Mouse (Mus musculus) hindbrain, embryonic 10.5 days (tissue): Measurements from ENCODE around the gene Ccdc78. TPM values are rescaled to one million over a fixed set of nuclear protein-coding genes. Genes with fewer than 3 reads are reported as not detected.
A peak's percentile ranks its signal among the peaks of the same experiment; 100 is the strongest.
"Not testable (repeated sequence)": the region's sequence is repeated elsewhere in the genome, so short reads cannot be mapped to it uniquely, and the experiment has no call there.

ENCODE experiments used
- DNase-seq: peaks from one replicate; pipeline ENCODE4 v3.0.0-alpha.2; 2017; ENCODE audit warnings: low spot score
- H3K27ac ChIP-seq: fragments of 300-500 bp; sonication (generic); 2 replicates; pipeline ENCODE4 v1.5.1; 2016; ENCODE audit warnings: mild to moderate bottlenecking, moderate library complexity
- H3K27me3 ChIP-seq: fragments of 300-500 bp; sonication (generic); 2 replicates; pipeline ENCODE4 v1.6.1; 2016; ENCODE audit warnings: mild to moderate bottlenecking; ENCODE audit not compliant: poor library complexity, insufficient read depth, severe bottlenecking
- H3K36me3 ChIP-seq: fragments of 300-500 bp; sonication (generic); 2 replicates; pipeline ENCODE4 v1.6.1; 2016; ENCODE audit warnings: mild to moderate bottlenecking, moderate library complexity
- H3K4me1 ChIP-seq: fragments of 300-500 bp; sonication (generic); replicated peaks from 2 replicates; pipeline ENCODE4 v1.6.1; 2016; ENCODE audit warnings: mild to moderate bottlenecking
- H3K4me3 ChIP-seq: fragments of 300-500 bp; sonication (generic); 2 replicates; pipeline ENCODE4 v1.5.1; 2016; ENCODE audit warnings: mild to moderate bottlenecking, moderate library complexity
- H3K9me3 ChIP-seq: fragments of 300-500 bp; sonication (generic); 2 replicates; pipeline ENCODE4 v1.6.1; 2016; ENCODE audit warnings: mild to moderate bottlenecking, moderate library complexity
- WGBS: fragments of 180-500 bp; shearing (Covaris S2); methylation state at CpG from one replicate; pipeline ENCODE4 v1.1.7; 2016; 5-methylcytosine and 5-hydroxymethylcytosine counted together
- polyA plus RNA-seq: library from polyadenylated mRNA; unstranded; fragments of >200 nt; fragmentation: Nextera tagmentation; extraction: Ambion mirVana; gene quantifications from 2 replicates; pipeline ENCODE4 v1.2.1, GENCODE M21; 2016

Ccdc78 gene
- 0.95 and 1.2 TPM in 2 replicates for polyA plus RNA-seq

DNA sequence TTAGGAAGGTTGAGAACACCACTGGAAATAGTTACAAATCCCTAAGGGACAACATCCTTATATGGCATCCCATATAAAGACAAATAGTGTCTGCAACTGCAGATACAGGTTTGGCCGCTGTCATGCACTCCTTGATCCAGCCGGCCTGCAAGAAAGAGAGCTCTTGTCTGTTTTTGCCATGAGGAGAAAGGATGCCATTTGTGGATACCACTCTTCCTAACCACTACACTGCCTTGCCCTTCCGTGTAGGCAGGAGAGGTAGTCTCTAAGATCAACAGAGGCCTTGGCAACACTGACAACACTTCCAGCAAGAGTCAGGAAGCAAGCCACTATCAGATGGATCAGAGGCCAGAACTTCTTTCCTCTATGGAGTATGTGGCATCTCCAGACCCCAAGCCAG is at the start of gene Ccdc78:
Gene Ccdc78, plus strand, starts transcription at position 301 of the 400 bp plus-strand sequence.
- H3K9me3 ChIP-seq = no peaks in the 10 kb centered on the region
- H3K36me3 ChIP-seq = peaks cover 72% of the 10 kb centered on the region
- peak within 1 kb of the TSS; percentile 97 for H3K27ac ChIP-seq
- DNase-seq = no peak
- WGBS = 87% methylated on average over 3 of the region's 3 CpGs
- peak within 1 kb of the TSS; percentile 75 for H3K4me3 ChIP-seq
- peaks cover 49% of the 10 kb centered on the region for H3K4me1 ChIP-seq
- no peaks in the 10 kb centered on the region for H3K27me3 ChIP-seq

DNA sequence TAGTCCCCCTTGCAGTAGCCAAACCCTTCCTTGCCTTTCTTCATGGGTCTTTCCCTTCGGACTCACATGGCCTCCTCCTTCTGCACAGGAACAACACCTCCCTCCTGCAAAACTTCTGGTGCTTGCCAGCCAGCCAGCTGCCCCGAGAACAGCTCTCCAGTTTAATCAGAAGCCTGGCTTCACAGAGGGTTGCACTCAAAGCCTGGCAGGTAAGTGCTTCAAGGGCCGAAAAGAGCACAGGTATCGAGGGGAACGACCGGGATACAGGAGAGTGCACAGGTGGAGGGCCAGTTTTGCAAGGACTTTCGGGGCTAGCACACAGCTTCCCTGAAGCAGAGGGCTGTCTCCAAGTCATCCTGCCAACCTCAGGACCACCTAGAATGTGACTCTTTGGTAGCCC is 47.5 kb upstream of the Ccdc78 start:
- no peaks in the 10 kb centered on the region for H3K9me3 ChIP-seq
- no peaks in the 10 kb centered on the region for H3K4me1 ChIP-seq
- no peak overlapping the region for H3K27ac ChIP-seq
- no peak overlapping the region for H3K4me3 ChIP-seq
- WGBS = 81% methylated on average over 7 of the region's 7 CpGs
- H3K36me3 ChIP-seq = no peaks in the 10 kb centered on the region
- no peak for DNase-seq
- peaks cover 6% of the 10 kb centered on the region; the same call in 1 of the 2 replicates for H3K27me3 ChIP-seq

DNA sequence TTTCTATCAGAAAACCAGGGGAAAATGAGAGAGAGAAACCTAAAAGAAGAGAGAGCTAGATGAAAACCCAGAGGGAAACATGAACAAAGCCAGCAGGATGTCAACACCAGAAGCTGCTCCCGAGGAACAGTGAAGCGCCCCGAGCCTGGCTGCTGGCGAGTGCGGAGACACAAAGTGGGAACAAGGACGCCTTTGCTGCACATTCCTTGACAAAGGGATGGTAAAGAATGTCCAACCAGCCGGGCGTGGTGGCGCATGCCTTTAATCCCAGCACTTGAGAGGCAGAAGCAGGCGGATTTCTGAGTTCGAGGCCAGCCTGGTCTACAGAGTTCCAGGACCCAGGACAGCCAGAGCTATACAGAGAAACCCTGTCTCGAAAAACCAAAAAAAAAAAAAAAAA is 44.9 kb upstream of the Ccdc78 start:
- H3K27me3 ChIP-seq, H3K4me1 ChIP-seq: not testable (repeated sequence)
- 72% methylated on average over 12 of the region's 12 CpGs for WGBS

DNA sequence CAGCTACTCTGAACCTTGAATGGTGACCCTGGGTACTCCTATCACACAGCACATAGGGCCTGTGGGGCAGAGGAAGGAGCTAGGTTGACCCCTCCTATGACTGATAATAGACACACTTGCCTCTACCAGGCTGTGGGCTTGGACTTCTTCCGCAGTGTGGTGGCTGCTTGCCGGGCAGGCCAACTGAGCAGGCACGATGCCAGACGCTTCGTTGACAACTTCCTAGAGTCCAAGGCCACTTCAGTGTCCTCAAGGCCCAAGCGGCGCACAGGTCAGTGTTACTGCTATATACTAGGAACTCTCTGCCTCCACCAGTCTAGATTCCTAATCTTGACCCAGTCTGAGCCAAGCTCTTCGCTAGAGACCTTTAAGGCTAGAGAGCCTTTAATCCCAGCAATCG is 42.5 kb upstream of the Ccdc78 start:
- no peak for DNase-seq
- Histone ChIP-seq H3K9me3 (no peaks in the 10 kb centered on the region), H3K4me1 (no peaks in the 10 kb centered on the region), H3K27me3 (no peaks in the 10 kb centered on the region; the same call in 1 of the 2 replicates), H3K4me3 (no peak overlapping the region), H3K36me3 (no peaks in the 10 kb centered on the region), H3K27ac (no peak overlapping the region)
- WGBS = 96% methylated on average over 9 of the region's 9 CpGs

More for the DNA sequence above, 44.9 kb upstream of the Ccdc78 start:
- not testable (repeated sequence) for H3K9me3 ChIP-seq, H3K27ac ChIP-seq, H3K36me3 ChIP-seq, DNase-seq, H3K4me3 ChIP-seq

DNA sequence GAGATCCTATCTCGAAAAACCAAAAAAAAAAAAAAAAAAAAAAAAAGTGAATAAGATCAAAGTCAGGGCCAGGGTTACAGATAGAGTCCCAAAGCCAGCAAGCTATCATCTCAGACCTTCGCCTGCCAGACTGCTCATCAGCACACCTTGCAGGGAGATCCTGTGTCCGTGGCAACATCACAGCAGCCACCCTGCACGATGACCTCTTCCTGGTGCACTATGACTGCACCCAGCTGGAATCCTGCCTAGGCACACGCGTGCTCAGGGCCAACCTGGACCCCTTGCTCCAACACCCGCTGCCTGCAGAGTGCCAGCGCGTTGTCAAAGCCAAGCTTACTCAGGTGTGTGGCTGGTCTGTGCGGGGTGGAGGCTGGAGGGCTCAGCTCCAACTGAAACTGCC is 42.1 kb upstream of the Ccdc78 start:
- H3K4me1 ChIP-seq = no peaks in the 10 kb centered on the region
- no peak overlapping the region for H3K27ac ChIP-seq
- DNase-seq = no peak
- 81% methylated on average over 10 of the region's 10 CpGs for WGBS
- no peak overlapping the region for H3K4me3 ChIP-seq
- H3K9me3 ChIP-seq = no peaks in the 10 kb centered on the region
- no peaks in the 10 kb centered on the region; the same call in 1 of the 2 replicates for H3K27me3 ChIP-seq
- H3K36me3 ChIP-seq = no peaks in the 10 kb centered on the region

DNA sequence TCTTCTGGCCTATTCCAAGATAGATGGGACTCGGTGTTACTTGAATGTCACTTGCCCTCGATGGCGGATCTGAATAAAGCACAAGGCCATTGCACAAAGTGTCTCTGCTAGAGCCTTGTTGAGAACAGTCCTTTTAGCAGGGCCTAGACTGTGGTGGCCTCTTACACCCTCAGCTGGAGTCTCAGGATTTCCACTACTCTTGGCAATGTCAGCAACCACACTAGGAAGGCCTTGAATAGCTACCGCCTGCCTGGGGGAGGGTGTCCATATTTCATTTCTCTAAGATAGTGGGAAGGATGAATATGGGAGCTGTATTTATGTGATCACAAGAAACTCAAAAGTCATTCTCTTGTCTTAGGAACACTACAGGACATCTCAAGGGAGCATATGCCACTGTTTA is 38.1 kb upstream of the Ccdc78 start:
- no peaks in the 10 kb centered on the region for H3K36me3 ChIP-seq
- H3K4me1 ChIP-seq = peaks cover 4% of the 10 kb centered on the region; the same call in 1 of the 2 replicates
- H3K27me3 ChIP-seq = no peaks in the 10 kb centered on the region
- H3K9me3 ChIP-seq = no peaks in the 10 kb centered on the region
- whole genome bisulfite sequencing = 97% methylated on average over 4 of the region's 4 CpGs
- no peak overlapping the region for H3K27ac ChIP-seq
- no peak for DNase-seq
- H3K4me3 ChIP-seq = no peak overlapping the region

DNA sequence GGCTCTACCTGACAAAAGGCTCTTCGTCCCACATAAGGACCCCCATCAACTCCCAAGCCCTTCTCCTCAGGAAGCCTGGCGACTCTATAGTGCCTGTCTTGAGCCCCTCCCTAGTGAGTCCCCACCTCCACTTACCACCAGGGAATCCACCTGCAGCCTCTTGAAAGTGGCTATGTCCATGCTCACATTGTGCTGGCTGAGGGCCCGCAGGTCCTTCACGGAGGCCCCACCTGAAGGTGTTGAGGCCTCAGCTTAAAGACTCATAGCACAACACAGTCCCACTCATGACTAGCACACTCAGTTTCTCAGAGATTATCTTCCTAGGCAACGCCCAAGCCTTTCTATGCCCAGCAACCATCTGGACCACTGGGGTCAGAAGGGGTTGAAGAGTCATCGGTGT is 37.1 kb upstream of the Ccdc78 start:
- Histone ChIP-seq H3K4me3 (no peak overlapping the region), H3K4me1 (peaks cover 4% of the 10 kb centered on the region; the same call in 1 of the 2 replicates), H3K27ac (no peak overlapping the region), H3K9me3 (no peaks in the 10 kb centered on the region), H3K27me3 (no peaks in the 10 kb centered on the region), H3K36me3 (no peaks in the 10 kb centered on the region)
- 89% methylated on average over 6 of the region's 6 CpGs for WGBS
- no peak for DNase-seq

DNA sequence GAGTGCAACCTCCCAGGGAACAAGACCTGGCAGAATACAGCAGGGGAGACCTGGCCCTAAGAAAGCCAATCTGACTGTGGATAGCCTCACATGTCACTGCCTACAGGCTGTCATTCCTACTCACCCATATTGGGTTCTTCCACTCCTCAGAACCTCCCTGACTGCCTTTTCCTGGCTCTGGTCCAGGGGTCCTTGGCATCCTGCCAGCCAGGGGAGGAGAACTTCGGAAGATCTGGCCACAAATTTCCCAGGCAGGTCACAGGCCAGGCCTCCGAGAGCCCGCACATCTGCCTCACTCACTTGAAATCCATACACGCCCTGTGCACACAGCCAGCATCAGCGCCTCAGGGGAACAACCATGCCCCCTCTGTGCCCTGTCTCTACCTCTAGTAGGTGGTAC is 34.9 kb upstream of the Ccdc78 start:
- Histone ChIP-seq H3K9me3 (no peaks in the 10 kb centered on the region), H3K4me3 (no peak overlapping the region), H3K36me3 (no peaks in the 10 kb centered on the region), H3K27me3 (no peaks in the 10 kb centered on the region), H3K4me1 (peaks cover 21% of the 10 kb centered on the region), H3K27ac (no peak overlapping the region)
- WGBS = 79% methylated on average over 5 of the region's 5 CpGs
- DNase-seq = no peak

DNA sequence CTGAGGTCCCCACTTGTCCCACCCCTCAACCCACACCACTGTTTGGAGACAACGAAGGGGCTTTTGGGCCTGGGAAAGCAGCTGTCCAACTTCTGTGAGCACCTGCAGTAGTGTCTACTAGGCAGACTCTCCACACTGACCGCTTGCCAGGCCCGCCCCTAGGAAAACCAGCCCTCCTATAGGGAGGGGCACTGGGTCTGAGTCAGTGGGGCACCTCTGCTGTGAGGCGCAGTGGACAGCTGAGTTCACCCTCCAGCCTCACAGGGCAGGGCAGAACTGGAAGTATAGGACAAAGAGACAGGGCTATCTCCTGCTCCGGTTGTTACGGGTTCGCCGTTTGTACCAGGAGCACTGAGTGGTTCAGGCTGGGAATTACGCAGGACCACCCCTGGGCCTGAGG is 32.1 kb upstream of the Ccdc78 start, which contains the start of gene Msln:
Gene Msln, minus strand, starts transcription at position 138 of the 400 bp plus-strand sequence.
- H3K9me3 ChIP-seq = no peaks in the 10 kb centered on the region
- H3K4me1 ChIP-seq = peaks cover 21% of the 10 kb centered on the region
- 89% methylated on average over 9 of the region's 9 CpGs for WGBS
- no peak for DNase-seq
- H3K4me3 ChIP-seq = no peak within 1 kb of the TSS
- no peak within 1 kb of the TSS for H3K27ac ChIP-seq
- peaks cover 17% of the 10 kb centered on the region for H3K27me3 ChIP-seq
- no peaks in the 10 kb centered on the region for H3K36me3 ChIP-seq

DNA sequence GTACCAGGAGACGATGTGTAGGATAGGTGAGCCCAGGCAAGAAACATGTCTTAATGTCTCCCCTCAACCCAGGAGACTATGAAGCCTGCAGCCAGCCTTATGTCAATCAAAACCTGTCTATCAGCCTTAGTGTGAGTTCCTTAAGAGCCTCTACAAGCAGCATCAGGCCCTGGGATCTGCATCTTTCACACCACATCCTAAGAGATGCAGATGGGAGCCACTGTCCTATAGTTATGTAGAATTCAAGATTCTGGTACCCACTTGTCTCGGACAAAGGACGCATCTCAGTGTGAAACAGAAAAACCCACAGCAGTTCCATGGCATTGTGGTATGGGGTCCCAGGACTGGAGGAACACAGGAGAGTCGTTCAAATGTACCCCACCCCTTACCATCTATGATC is 31.3 kb upstream of the Ccdc78 start:
- H3K36me3 ChIP-seq = no peaks in the 10 kb centered on the region
- H3K4me3 ChIP-seq = no peak overlapping the region
- WGBS = 80% methylated on average over 4 of the region's 4 CpGs
- no peak overlapping the region for H3K27ac ChIP-seq
- no peaks in the 10 kb centered on the region for H3K9me3 ChIP-seq
- H3K4me1 ChIP-seq = peaks cover 21% of the 10 kb centered on the region
- DNase-seq = no peak
- peaks cover 19% of the 10 kb centered on the region for H3K27me3 ChIP-seq

DNA sequence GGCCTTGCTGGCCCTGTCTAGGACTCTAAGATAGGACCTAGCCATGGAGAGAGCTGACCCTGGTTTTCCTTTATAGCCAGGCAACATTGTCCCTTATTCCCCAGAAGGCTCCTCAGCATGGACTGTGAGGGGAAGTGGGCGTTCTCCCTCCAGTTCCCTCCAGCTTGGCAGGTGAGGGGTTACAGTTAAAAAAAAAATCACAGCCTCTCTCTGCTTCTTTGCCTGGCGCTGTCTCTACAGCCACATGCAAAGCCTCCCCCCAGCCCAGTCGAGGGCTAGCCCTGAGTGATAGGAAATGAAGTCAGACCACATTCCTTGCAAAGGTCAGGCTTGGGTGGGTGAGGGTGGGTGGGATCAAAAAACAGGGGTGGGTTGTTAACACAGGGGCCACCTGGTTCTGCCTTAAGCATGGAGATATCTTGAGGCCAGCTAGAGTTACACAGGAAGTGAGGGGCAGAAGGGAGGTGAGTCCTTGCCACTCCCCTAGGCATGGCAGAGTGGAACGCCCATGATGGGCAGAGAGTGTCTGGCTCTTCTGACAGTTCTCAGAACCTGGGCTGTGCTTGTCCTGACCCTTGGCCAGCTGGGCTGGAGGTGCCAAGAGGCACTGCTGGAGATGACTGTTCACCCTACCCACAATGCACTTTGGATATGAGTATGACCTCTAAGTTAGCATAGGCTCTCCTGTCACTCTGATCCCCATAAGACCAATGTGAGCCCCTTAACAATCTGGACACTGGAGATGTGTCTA is 30.6 kb upstream of the Ccdc78 start:
- Histone ChIP-seq H3K27ac (peak overlapping the region; percentile 16; the same call in 1 of the 2 replicates), H3K4me1 (peaks cover 21% of the 10 kb centered on the region), H3K9me3 (no peaks in the 10 kb centered on the region), H3K4me3 (no peak overlapping the region), H3K27me3 (peaks cover 19% of the 10 kb centered on the region), H3K36me3 (no peaks in the 10 kb centered on the region)
- WGBS = 57% methylated on average over 4 of the region's 4 CpGs
- DNase-seq = no peak

DNA sequence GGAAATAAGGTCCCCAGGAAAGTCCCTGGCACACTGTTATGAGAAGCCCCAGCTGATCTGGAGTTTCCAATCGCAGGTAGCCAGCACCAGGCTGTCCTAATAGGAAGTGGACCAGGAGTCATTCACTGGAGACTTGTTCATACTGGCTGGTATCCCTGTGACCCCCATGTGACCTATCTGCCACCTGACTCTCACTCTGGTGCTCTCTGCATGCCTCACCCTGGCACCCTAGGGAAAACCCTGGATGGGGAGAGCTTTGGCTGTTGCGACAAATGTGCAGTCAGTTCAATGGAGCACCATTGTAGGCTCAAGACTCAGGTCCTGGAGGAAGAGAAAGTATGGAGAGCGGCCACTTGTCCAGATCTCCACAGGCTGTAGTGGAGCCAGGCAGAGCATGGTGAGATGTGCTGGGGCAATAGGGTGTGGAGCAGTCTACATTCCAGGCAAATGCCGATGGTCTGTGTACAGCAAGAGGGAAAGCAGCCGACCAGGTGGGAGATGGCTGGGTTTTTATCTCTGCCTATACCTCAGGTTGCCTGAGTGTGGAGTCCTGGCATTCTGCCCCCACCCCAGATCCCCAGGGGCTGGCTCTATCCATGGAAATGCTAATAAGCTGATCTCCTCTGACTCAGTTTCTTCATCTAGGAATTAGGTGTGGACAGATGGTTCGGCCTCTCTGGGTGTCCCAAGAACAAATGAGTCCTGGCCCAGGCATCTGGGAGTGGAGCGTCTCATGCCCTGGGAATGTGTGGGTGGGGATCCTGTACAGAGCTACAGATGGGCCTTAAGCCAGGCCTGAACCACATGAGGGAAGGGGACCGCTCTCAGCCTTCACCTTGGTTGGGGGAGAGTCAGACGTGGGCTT is 29.8 kb upstream of the Ccdc78 start:
- H3K27ac ChIP-seq = no peak overlapping the region
- no peaks in the 10 kb centered on the region for H3K36me3 ChIP-seq
- H3K4me3 ChIP-seq = no peak overlapping the region
- 78% methylated on average over 9 of the region's 9 CpGs for WGBS
- no peak for DNase-seq
- no peaks in the 10 kb centered on the region for H3K9me3 ChIP-seq
- peaks cover 19% of the 10 kb centered on the region for H3K27me3 ChIP-seq
- H3K4me1 ChIP-seq = peaks cover 26% of the 10 kb centered on the region

DNA sequence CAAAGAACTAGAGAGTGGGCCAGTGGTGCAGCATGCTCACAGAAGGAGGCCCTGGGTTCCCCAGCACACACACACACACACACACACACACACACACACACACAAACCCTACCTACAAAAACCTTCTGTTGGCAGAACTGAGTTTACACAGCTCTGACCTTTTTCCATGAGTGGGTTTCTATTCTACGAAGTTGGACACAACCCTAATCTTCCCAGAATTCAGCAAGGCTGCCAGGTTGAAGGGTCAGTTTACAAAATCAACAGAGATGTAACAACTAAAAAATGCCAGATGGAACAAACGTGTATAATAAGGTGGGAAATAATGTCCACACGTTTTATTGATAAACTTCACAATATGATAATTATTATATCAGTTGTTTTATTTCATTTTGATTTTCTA is 28.7 kb upstream of the Ccdc78 start:
- WGBS = 75% methylated on average over 3 of the region's 3 CpGs
- Histone ChIP-seq H3K4me1 (peaks cover 33% of the 10 kb centered on the region), H3K9me3 (no peaks in the 10 kb centered on the region), H3K27me3 (peaks cover 19% of the 10 kb centered on the region), H3K4me3 (no peak overlapping the region), H3K36me3 (no peaks in the 10 kb centered on the region), H3K27ac (no peak overlapping the region)
- no peak for DNase-seq
